Mouse (Mus musculus): Measurements from ENCODE around the gene Abraxas1.

DNA sequence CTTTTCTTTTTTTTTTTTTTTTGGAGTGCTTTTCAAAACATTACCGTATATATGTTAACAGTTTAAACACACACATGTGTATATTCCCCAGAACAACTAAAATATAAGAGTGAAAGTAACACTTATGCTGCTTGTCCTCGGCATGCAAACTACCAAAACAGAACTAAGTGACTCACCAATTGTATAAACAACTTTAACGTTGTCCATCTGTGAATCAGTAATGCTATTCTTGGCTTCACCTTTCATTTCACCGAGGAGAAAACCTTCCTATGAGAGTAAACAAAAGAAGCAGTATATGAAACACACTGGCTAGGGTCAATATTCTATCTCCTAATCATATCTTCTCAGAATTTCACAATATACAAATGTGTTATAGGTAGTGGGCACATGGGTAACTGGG, 2.4 kb downstream of the Abraxas1 start:
- TF ChIP-seq CTCF (IDR thresholded peaks at IDR 0.05; ENCODE audit: insufficient read depth, low read depth, low read length) (no peak), POLR2A (IDR thresholded peaks at IDR 0.05; ENCODE audit: insufficient read depth, low read depth, low read length) (no peak)

All from olfactory bulb, adult 2 months (tissue).